Mouse (Mus musculus) midbrain, embryonic 16.5 days (tissue): ENCODE data around the gene Enpp6. TPM values are rescaled to one million over a fixed set of nuclear protein-coding genes. Genes with fewer than 3 reads are reported as not detected.

ENCODE experiments used
- ATAC-seq: fragments of 200-750 bp; cut with Nextera tagmentation; 2 replicates; pipeline ENCODE4 v1.8.0; 2017; ENCODE audit warnings: moderate TSS enrichment
- H3K27ac ChIP-seq: fragments of 300-500 bp; sonication (generic); 2 replicates; pipeline ENCODE4 v1.5.1; 2014; ENCODE audit warnings: mild to moderate bottlenecking, low read length, mixed read lengths
- H3K27me3 ChIP-seq: fragments of 300-500 bp; sonication (generic); 2 replicates; pipeline ENCODE4 v1.6.1; 2014; ENCODE audit warnings: low read depth, low read length, mixed read lengths; ENCODE audit not compliant: control insufficient read depth, insufficient read depth
- H3K36me3 ChIP-seq: fragments of 300-500 bp; sonication (generic); 2 replicates; pipeline ENCODE4 v1.6.1; 2014; ENCODE audit warnings: mild to moderate bottlenecking, low read length, moderate library complexity, mixed read lengths; ENCODE audit not compliant: control insufficient read depth, insufficient read depth
- H3K4me1 ChIP-seq: fragments of 300-500 bp; sonication (generic); 2 replicates; pipeline ENCODE4 v1.6.1; 2014; ENCODE audit warnings: mild to moderate bottlenecking, low read length, mixed read lengths; ENCODE audit not compliant: control insufficient read depth, insufficient read depth
- H3K4me2 ChIP-seq: fragments of 300-500 bp; sonication (generic); 2 replicates; pipeline ENCODE4 v1.6.1; 2014; ENCODE audit warnings: mild to moderate bottlenecking, low read length, mixed read lengths
- H3K4me3 ChIP-seq: fragments of 300-500 bp; sonication (generic); 2 replicates; pipeline ENCODE4 v1.5.1; 2014; ENCODE audit warnings: low read depth, mild to moderate bottlenecking, low read length, moderate library complexity, mixed read lengths
- H3K9ac ChIP-seq: fragments of 300-500 bp; sonication (generic); 2 replicates; pipeline ENCODE4 v1.6.1; 2014; ENCODE audit warnings: low read depth, low read length, mixed read lengths
- H3K9me3 ChIP-seq: fragments of 300-500 bp; sonication (generic); replicated peaks from 2 replicates; pipeline ENCODE4 v1.6.1; 2014; ENCODE audit warnings: mild to moderate bottlenecking, low read length, mixed read lengths; ENCODE audit not compliant: control insufficient read depth, poor library complexity, severe bottlenecking
- WGBS: fragments of 180-500 bp; shearing (Covaris S2); extraction: QIAGEN DNeasy Blood & Tissue Kit; methylation state at CpG from one replicate; pipeline ENCODE4 v1.1.7; 2014; 5-methylcytosine and 5-hydroxymethylcytosine counted together
- polyA plus RNA-seq: library from polyadenylated mRNA; unstranded; fragments of >200 nt; fragmentation: Nextera tagmentation; extraction: Ambion mirVana; gene quantifications from 2 replicates; pipeline ENCODE4 v1.2.1, GENCODE M21; 2015

The Enpp6 gene
- polyA plus RNA-seq, 1 experiment from 2014 or later, result 0.31 TPM

- H3K4me1 ChIP-seq, result no peaks in the 10 kb centered on the region
- 18% methylated on average over 7 of the region's 7 CpGs for WGBS
- H3K4me2 ChIP-seq, result no peak overlapping the region
- ATAC-seq, result peak; percentile 80; the same call in 1 of the 2 replicates
- no peaks in the 10 kb centered on the region for H3K9me3 ChIP-seq
- no peaks in the 10 kb centered on the region for H3K27me3 ChIP-seq
- no peak overlapping the region for H3K27ac ChIP-seq
- H3K4me3 ChIP-seq, result no peak overlapping the region
- no peak overlapping the region for H3K9ac ChIP-seq
- H3K36me3 ChIP-seq, result no peaks in the 10 kb centered on the region
Observed at GRCm38 (mm10) chr8:46953472-46953871, 33.2 kb upstream of the Enpp6 start.

- H3K36me3 ChIP-seq, result no peaks in the 10 kb centered on the region
- no peak overlapping the region for H3K9ac ChIP-seq
- no peak overlapping the region for H3K4me3 ChIP-seq
- peaks cover 13% of the 10 kb centered on the region for H3K4me1 ChIP-seq
- WGBS, result 42% methylated on average over 10 of the region's 10 CpGs
- H3K9me3 ChIP-seq, result no peaks in the 10 kb centered on the region
- peak; percentile 68; the same call in 1 of the 2 replicates for ATAC-seq
- H3K27me3 ChIP-seq, result no peaks in the 10 kb centered on the region
- H3K4me2 ChIP-seq, result no peak overlapping the region
- no peak overlapping the region for H3K27ac ChIP-seq
Observed at GRCm38 (mm10) chr8:46962630-46963427, 23.9 kb upstream of the Enpp6 start.

- ATAC-seq, result no peak
- H3K27ac ChIP-seq, result no peak overlapping the region
Observed at GRCm38 (mm10) chr8:46963619-46964145, 23.0 kb upstream of the Enpp6 start.

GRCm38 (mm10) chr8:46965812-46966211, 20.9 kb upstream of the Enpp6 start:
- Histone ChIP-seq H3K4me3 (no peak overlapping the region), H3K9ac (no peak overlapping the region), H3K9me3 (no peaks in the 10 kb centered on the region), H3K36me3 (no peaks in the 10 kb centered on the region), H3K4me2 (no peak overlapping the region), H3K27me3 (no peaks in the 10 kb centered on the region), H3K27ac (no peak overlapping the region), H3K4me1 (peaks cover 13% of the 10 kb centered on the region)
- ATAC-seq, result no peak
- WGBS, result 67% methylated on average over 14 of the region's 14 CpGs

More at GRCm38 (mm10) chr8:46963619-46964145, 23.0 kb upstream of the Enpp6 start:
- Histone ChIP-seq H3K4me1 (peaks cover 13% of the 10 kb centered on the region), H3K9ac (no peak overlapping the region), H3K4me2 (no peak overlapping the region), H3K4me3 (no peak overlapping the region), H3K27me3 (no peaks in the 10 kb centered on the region), H3K9me3 (no peaks in the 10 kb centered on the region), H3K36me3 (no peaks in the 10 kb centered on the region)
- WGBS, result 30% methylated on average over 8 of the region's 8 CpGs

- 96% methylated on average over 3 of the region's 3 CpGs for WGBS
- Histone ChIP-seq H3K27me3 (no peaks in the 10 kb centered on the region), H3K4me1 (peaks cover 5% of the 10 kb centered on the region; the same call in 1 of the 2 replicates), H3K36me3 (no peaks in the 10 kb centered on the region), H3K4me3 (no peak overlapping the region), H3K4me2 (no peak overlapping the region), H3K9me3 (no peaks in the 10 kb centered on the region), H3K27ac (no peak overlapping the region), H3K9ac (no peak overlapping the region)
- no peak for ATAC-seq
Observed at GRCm38 (mm10) chr8:46968721-46969120, 18.0 kb upstream of the Enpp6 start.

- Histone ChIP-seq H3K27ac (no peak overlapping the region), H3K4me3 (no peak overlapping the region), H3K27me3 (no peaks in the 10 kb centered on the region), H3K9ac (no peak overlapping the region), H3K4me2 (no peak overlapping the region), H3K9me3 (no peaks in the 10 kb centered on the region), H3K4me1 (no peaks in the 10 kb centered on the region), H3K36me3 (no peaks in the 10 kb centered on the region)
- ATAC-seq, result no peak
- WGBS, result 64% methylated on average over 2 of the region's 2 CpGs
Observed at GRCm38 (mm10) chr8:46969386-46969785, 17.3 kb upstream of the Enpp6 start.

- no peak overlapping the region for H3K4me3 ChIP-seq
- no peak overlapping the region for H3K27ac ChIP-seq
- no peak overlapping the region for H3K9ac ChIP-seq
- no peaks in the 10 kb centered on the region for H3K4me1 ChIP-seq
- no peaks in the 10 kb centered on the region for H3K36me3 ChIP-seq
- no peaks in the 10 kb centered on the region for H3K9me3 ChIP-seq
- no peak overlapping the region for H3K4me2 ChIP-seq
- H3K27me3 ChIP-seq, result no peaks in the 10 kb centered on the region
- WGBS, result 94% methylated on average over 4 of the region's 4 CpGs
- ATAC-seq, result no peak
Observed at GRCm38 (mm10) chr8:46977376-46977775, 9.3 kb upstream of the Enpp6 start.

GRCm38 (mm10) chr8:46982166-46982565, 4.5 kb upstream of the Enpp6 start:
- no peak overlapping the region for H3K27ac ChIP-seq
- no peak overlapping the region for H3K4me2 ChIP-seq
- no peak overlapping the region for H3K9ac ChIP-seq
- WGBS, result 90% methylated on average over 6 of the region's 6 CpGs
- H3K9me3 ChIP-seq, result no peaks in the 10 kb centered on the region
- no peaks in the 10 kb centered on the region for H3K27me3 ChIP-seq
- H3K36me3 ChIP-seq, result no peaks in the 10 kb centered on the region
- no peak overlapping the region for H3K4me3 ChIP-seq
- ATAC-seq, result no peak
- H3K4me1 ChIP-seq, result no peaks in the 10 kb centered on the region

- Histone ChIP-seq H3K9me3 (no peaks in the 10 kb centered on the region), H3K9ac (no peak overlapping the region), H3K4me3 (no peak overlapping the region), H3K4me1 (no peaks in the 10 kb centered on the region), H3K27ac (no peak overlapping the region), H3K4me2 (no peak overlapping the region), H3K27me3 (no peaks in the 10 kb centered on the region), H3K36me3 (no peaks in the 10 kb centered on the region)
- WGBS, result 85% methylated on average over 4 of the region's 4 CpGs
- ATAC-seq, result no peak
Observed at GRCm38 (mm10) chr8:46982770-46983169, 3.9 kb upstream of the Enpp6 start.
